Mouse (Mus musculus) hematopoietic stem cell, adult 5-6 weeks (primary cell): ENCODE data around the gene Srrm3. TPM values are rescaled to one million over a fixed set of nuclear protein-coding genes. Genes with fewer than 3 reads are reported as not detected.

ENCODE experiments used
- ATAC-seq, 2 experiments: fragments of 125-278 bp in 1 of 2; replicated peaks in 1 of 2; 2 replicates each; pipeline ENCODE4 v1.8.0; 2016 to 2017; ENCODE audit warnings: inconsistent platforms in 2 of 2, mild to moderate bottlenecking in 2 of 2, moderate number of reproducible peaks in 2 of 2, low read depth in 1 of 2, moderate TSS enrichment in 1 of 2; ENCODE audit not compliant: low FRiP score in 2 of 2, poor library complexity in 2 of 2, severe bottlenecking in 2 of 2, insufficient read depth in 1 of 2, low TSS enrichment in 1 of 2
- total RNA-seq: library from RNA; stranded (forward); fragments of 172-1452, 232-1000 nt; gene quantifications from 2 replicates; pipeline ENCODE4 v1.2.3, GENCODE M21; 2017

Gene Srrm3
- total RNA-seq, 1 experiment from 2014 or later: not detected

- no peak for ATAC-seq
These were observed 83.6 kb downstream of the Srrm3 start for GRCm38 (mm10) chr5:135890323-135890722.

- no peak for ATAC-seq
These were observed 84.2 kb downstream of the Srrm3 start for GRCm38 (mm10) chr5:135890920-135891319.

GRCm38 (mm10) chr5:135892589-135893351 lies 86.1 kb downstream of the Srrm3 start:
- ATAC-seq: 0 out of 4 replicates have a peak, but pooled peaks of 1 of the 2 experiments have one; percentile 19

GRCm38 (mm10) chr5:135894958-135895357 lies 88.3 kb downstream of the Srrm3 start:
- ATAC-seq: no peak

GRCm38 (mm10) chr5:135898028-135898427 lies 91.3 kb downstream of the Srrm3 start:
- ATAC-seq: peak; percentile 27 to 39; a peak in 1 of 4 replicates

DNA sequence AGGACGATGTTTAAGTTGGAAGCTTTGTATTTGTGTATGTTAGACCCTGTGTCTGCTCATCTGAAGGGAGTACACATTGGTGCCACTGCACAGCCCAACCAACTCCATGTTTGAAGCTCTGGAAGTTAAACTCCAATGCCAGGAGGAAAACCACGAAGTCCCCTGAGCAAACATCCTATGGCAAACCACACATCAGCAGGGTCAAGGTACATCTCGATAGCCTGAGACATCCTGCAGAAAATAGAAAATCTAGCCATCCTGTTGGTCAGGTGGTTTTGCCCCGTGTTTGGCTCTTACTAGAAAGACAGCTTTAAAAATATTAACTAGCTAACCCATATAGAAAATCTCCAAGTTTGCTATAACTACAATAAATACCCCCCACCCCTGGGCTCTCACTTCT lies 92.3 kb downstream of the Srrm3 start:
- no peak for ATAC-seq

DNA sequence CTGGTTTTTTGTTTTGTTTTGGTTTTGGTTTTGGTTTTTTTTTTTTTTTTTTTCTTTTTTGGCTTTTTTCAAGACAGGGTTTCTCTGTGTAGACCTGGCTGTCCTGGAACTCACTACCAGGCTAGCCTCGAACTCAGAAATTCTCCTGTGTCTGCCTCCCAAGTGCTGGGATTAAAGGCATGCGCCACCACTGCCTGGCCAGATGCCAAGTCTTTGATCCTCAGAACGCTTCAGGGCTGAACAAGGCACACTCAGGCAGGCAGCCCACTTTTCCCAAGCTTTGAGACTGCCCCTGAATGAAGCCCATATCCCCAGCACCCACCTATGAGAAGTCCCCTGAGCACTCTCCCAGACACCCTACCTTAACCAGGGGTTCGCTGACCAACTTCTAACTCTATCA lies 93.1 kb downstream of the Srrm3 start:
- no peak for ATAC-seq

- ATAC-seq: no peak
These were observed 94.0 kb downstream of the Srrm3 start for GRCm38 (mm10) chr5:135900701-135901100.

- ATAC-seq: no peak
These were observed 94.8 kb downstream of the Srrm3 start for GRCm38 (mm10) chr5:135901354-135902095.

GRCm38 (mm10) chr5:135903058-135903457 lies 96.4 kb downstream of the Srrm3 start:
- no peak for ATAC-seq

GRCm38 (mm10) chr5:135903551-135904151 lies 97.0 kb downstream of the Srrm3 start:
- peak; percentile 67 to 76 for ATAC-seq

DNA sequence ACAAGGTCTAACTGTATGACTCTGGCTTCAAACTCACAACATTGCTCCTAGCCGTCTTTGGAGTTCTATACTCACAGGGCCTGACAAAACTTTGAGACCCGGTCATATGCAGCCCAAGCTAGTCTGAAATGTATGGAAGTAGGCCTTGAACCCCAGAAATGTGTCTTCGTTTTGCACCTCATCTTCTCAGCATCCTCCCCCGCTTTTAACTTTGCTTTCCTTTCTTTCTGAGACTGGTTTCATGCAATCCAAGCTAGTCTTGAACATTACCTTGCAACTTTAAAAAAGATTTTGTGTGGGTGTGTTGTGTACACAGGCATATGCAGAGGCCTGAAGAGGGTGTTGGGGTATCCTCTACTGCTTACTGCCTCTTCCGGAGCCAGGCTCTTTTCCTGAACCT lies 97.6 kb downstream of the Srrm3 start:
- ATAC-seq: no peak

DNA sequence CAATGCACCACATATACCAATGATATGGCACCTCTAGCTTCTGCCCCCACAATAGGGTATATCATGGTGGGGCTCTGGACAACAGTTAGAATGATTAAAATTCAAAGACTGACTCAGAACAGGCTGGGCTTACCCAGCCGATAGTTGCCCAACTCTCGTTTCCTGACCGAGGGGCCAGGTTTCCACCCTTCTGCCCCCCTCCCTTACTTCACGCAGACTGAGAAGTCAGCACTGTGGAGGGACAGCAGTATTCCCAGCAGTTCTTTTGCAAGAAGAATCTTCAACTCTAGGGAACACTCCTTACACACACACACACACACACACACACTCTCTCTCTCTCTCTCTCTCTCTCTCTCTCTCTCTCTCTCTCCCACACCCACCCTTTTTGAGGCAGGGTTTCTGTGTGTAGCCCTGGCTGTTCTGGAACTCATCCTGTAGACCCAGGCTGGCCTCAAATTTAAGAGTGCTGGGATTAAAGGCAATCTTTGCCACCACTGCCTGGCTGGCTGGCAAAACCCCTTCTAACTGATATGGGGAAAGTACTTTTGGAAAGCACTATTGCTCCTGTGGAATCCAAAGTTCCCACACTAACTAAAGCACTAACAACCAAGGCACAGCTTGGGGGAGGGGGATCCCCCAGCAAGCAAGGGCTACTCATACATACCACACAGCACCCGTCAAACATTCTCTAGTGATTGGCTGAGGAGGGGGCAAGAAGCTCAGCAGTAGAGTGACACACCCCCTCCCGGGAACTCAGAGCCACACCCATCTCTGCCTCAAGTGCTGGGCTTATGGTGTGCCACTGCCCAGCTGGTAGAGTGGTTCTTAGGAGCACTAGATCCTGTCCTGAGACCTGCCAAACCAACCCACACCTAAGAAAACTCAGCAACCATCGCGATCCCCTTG lies 98.9 kb downstream of the Srrm3 start:
- no peak for ATAC-seq

DNA sequence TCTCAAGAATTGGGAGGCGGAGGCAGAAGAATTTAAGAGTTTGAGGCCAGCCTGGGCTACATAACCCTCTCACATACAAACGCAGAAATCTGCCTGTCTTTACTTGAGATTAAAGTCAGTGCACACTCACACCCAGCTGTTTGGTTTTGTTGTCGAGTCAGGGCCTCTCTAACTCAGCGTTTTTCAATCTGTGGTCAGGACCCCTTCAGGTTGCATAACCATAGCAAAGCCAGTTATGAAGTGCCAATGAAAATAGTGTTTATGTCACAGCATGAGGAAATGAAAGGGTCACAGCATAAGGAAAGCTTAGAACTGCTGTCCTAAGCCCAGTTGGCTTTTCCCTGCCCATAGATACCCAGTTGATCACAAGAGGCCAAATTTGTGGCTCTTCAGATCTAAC lies 100.2 kb downstream of the Srrm3 start:
- 0 out of 4 replicates have a peak, but pooled peaks of 1 of the 2 experiments have one; percentile 3 for ATAC-seq

DNA sequence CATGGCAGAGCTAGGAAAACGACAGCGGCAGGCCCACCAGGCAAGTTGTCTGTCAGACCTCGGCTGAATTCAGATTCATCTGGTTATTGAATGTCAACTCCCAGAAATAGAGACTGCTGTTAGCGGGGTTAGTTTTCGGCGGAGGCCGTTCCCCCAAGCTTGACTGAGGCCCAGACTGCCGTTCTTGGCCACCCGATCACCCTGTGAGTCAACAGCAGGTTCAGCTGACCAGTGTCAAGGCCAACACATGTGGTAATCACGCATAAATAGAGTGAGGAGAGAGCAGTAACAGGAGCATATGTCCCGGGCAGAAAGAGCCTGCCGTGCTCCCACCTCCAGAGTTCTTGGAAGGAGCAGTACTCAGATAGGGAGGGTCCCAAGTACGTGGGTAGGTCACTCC lies 100.6 kb downstream of the Srrm3 start:
- no peak for ATAC-seq

DNA sequence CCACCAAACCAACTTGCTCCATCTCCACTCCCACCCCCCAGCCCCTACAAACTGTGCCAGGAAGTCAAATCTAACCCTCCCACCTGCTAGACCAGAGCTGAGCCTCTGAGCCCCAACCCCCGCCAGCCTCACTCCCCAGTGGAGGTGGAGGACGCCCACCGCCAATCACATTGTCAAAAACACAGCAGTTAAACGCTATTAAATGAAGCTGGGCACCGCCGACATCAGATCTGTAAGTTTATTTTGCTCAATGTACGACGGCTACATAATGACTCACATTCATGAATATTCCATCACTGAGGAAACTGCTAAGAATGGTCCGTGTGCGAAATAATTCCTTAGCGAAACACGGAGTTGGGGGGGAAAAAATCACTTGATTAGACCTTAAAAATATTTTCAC lies 101.5 kb downstream of the Srrm3 start:
- no peak for ATAC-seq

GRCm38 (mm10) chr5:135908989-135909388 lies 102.3 kb downstream of the Srrm3 start:
- ATAC-seq: no peak
